Mouse (Mus musculus): ENCODE results near the gene Fam217b.

DNA sequence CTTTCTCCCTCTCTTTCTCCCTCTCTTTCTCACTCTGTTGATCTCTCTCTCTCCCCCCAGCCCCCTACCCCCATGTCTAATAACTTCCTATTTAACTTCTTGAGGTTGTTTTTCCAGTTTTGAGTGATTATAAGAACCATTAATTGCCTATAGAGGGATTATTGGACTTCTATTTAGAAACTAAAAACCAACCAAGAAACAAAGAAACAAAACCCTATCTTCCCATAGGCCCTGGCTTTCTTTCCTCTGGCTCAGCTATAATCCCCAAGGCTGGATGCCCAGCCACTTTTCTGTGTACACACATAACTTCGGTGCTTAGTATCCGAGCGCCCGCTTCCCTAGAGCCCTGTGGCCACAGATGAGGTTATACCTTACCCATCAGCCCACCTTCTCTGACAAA lies 15.9 kb downstream of the Fam217b start, which contains the start of gene Cdh26:
- TF ChIP-seq CTCF (IDR thresholded peaks at IDR 0.05; ENCODE audit: low read depth, low read length) (no peak), POLR2A (IDR thresholded peaks at IDR 0.05; ENCODE audit: extremely low read depth, insufficient read depth, low read length) (no peak)

All from liver, adult 2 months (tissue).